Mouse (Mus musculus): ENCODE measurements around the gene Mut. TPM values are rescaled to one million over a fixed set of nuclear protein-coding genes. Genes with fewer than 3 reads are reported as not detected.
A peak's percentile ranks its signal among the peaks of the same experiment; 100 is the strongest.

Mut gene
- polyA plus RNA-seq, 1 experiment from 2014 or later, result 49.3 TPM

- H3K4me1 ChIP-seq (ENCODE audit: control insufficient read depth, insufficient read depth, low read length), result no peaks in the 10 kb centered on the region
- no peak within 1 kb of the TSS for H3K27ac ChIP-seq (ENCODE audit: low read depth, low read length)
- no peak within 1 kb of the TSS for H3K9ac ChIP-seq (ENCODE audit: low read depth, low read length)
- no peak for ATAC-seq (ENCODE audit: low FRiP score, low TSS enrichment)
- H3K27me3 ChIP-seq (ENCODE audit: control insufficient read depth, insufficient read depth, low read length), result no peaks in the 10 kb centered on the region
- no peaks in the 10 kb centered on the region for H3K9me3 ChIP-seq (ENCODE audit: control insufficient read depth, low read length)
- H3K4me2 ChIP-seq (replicated peaks; ENCODE audit: low read depth, low read length), result no peak within 1 kb of the TSS
- no peaks in the 10 kb centered on the region for H3K36me3 ChIP-seq (ENCODE audit: control insufficient read depth, insufficient read depth, low read length)
- WGBS, result 93% methylated on average over 2 of the region's 2 CpGs
- no peak within 1 kb of the TSS for H3K4me3 ChIP-seq (ENCODE audit: low read length)
Observed at GRCm38 (mm10) chr17:40914250-40914649, 20.2 kb upstream of the Mut start, which contains the start of gene Glyatl3. Glyatl3 (minus strand) TSS chr17:40914350.

- ATAC-seq (ENCODE audit: low FRiP score, low TSS enrichment), result no peak
- no peak overlapping the region for H3K4me2 ChIP-seq (replicated peaks; ENCODE audit: low read depth, low read length)
- 97% methylated on average over 1 of the region's 2 CpGs for WGBS
Observed at GRCm38 (mm10) chr17:40915499-40915898, 19.0 kb upstream of the Mut start.

GRCm38 (mm10) chr17:40933985-40934384, 500 bp upstream of the Mut start:
- H3K4me3 ChIP-seq (ENCODE audit: low read length), result peak overlapping the region; percentile 70
- ATAC-seq (ENCODE audit: low FRiP score, low TSS enrichment), result peak; percentile 47
- H3K4me1 ChIP-seq (ENCODE audit: control insufficient read depth, insufficient read depth, low read length), result peaks cover 3% of the 10 kb centered on the region; the same call in 1 of the 2 replicates
- peak overlapping the region; percentile 47 for H3K27ac ChIP-seq (ENCODE audit: low read depth, low read length)
- peaks cover 24% of the 10 kb centered on the region; the same call in 1 of the 2 replicates for H3K36me3 ChIP-seq (ENCODE audit: control insufficient read depth, insufficient read depth, low read length)
- peak overlapping the region; percentile 64 for H3K4me2 ChIP-seq (replicated peaks; ENCODE audit: low read depth, low read length)
- H3K9ac ChIP-seq (ENCODE audit: low read depth, low read length), result peak overlapping the region; percentile 74
- 1% methylated on average over 14 of the region's 14 CpGs for whole genome bisulfite sequencing
- H3K9me3 ChIP-seq (ENCODE audit: control insufficient read depth, low read length), result no peaks in the 10 kb centered on the region
- H3K27me3 ChIP-seq (ENCODE audit: control insufficient read depth, insufficient read depth, low read length), result no peaks in the 10 kb centered on the region

More at GRCm38 (mm10) chr17:40915499-40915898, 19.0 kb upstream of the Mut start:
- Histone ChIP-seq H3K36me3 (ENCODE audit: control insufficient read depth, insufficient read depth, low read length) (no peaks in the 10 kb centered on the region), H3K9ac (ENCODE audit: low read depth, low read length) (no peak overlapping the region), H3K27ac (ENCODE audit: low read depth, low read length) (no peak overlapping the region), H3K4me3 (ENCODE audit: low read length) (no peak overlapping the region), H3K9me3 (ENCODE audit: control insufficient read depth, low read length) (no peaks in the 10 kb centered on the region), H3K4me1 (ENCODE audit: control insufficient read depth, insufficient read depth, low read length) (no peaks in the 10 kb centered on the region), H3K27me3 (ENCODE audit: control insufficient read depth, insufficient read depth, low read length) (no peaks in the 10 kb centered on the region)

GRCm38 (mm10) chr17:40948518-40948917, 14.0 kb downstream of the Mut start:
- no peaks in the 10 kb centered on the region for H3K27me3 ChIP-seq (ENCODE audit: control insufficient read depth, insufficient read depth, low read length)
- no peak for ATAC-seq (ENCODE audit: low FRiP score, low TSS enrichment)
- WGBS, result 80% methylated on average over 3 of the region's 3 CpGs
- no peak overlapping the region for H3K4me3 ChIP-seq (ENCODE audit: low read length)
- H3K27ac ChIP-seq (ENCODE audit: low read depth, low read length), result no peak overlapping the region
- H3K9me3 ChIP-seq (ENCODE audit: control insufficient read depth, low read length), result no peaks in the 10 kb centered on the region
- no peak overlapping the region for H3K9ac ChIP-seq (ENCODE audit: low read depth, low read length)
- H3K4me1 ChIP-seq (ENCODE audit: control insufficient read depth, insufficient read depth, low read length), result no peaks in the 10 kb centered on the region
- H3K36me3 ChIP-seq (ENCODE audit: control insufficient read depth, insufficient read depth, low read length), result peaks cover 33% of the 10 kb centered on the region
- H3K4me2 ChIP-seq (replicated peaks; ENCODE audit: low read depth, low read length), result no peak overlapping the region

GRCm38 (mm10) chr17:40977914-40978313, 43.4 kb downstream of the Mut start:
- no peak for ATAC-seq (ENCODE audit: low FRiP score, low TSS enrichment)
- Histone ChIP-seq H3K36me3 (ENCODE audit: control insufficient read depth, insufficient read depth, low read length) (no peaks in the 10 kb centered on the region), H3K4me2 (replicated peaks; ENCODE audit: low read depth, low read length) (no peak overlapping the region), H3K9me3 (ENCODE audit: control insufficient read depth, low read length) (no peaks in the 10 kb centered on the region), H3K9ac (ENCODE audit: low read depth, low read length) (no peak overlapping the region), H3K27ac (ENCODE audit: low read depth, low read length) (no peak overlapping the region), H3K4me1 (ENCODE audit: control insufficient read depth, insufficient read depth, low read length) (no peaks in the 10 kb centered on the region), H3K27me3 (ENCODE audit: control insufficient read depth, insufficient read depth, low read length) (no peaks in the 10 kb centered on the region), H3K4me3 (ENCODE audit: low read length) (no peak overlapping the region)
- 66% methylated on average over 11 of the region's 11 CpGs for WGBS

- Histone ChIP-seq H3K4me2 (replicated peaks; ENCODE audit: low read depth, low read length) (no peak overlapping the region), H3K4me3 (ENCODE audit: low read length) (no peak overlapping the region), H3K4me1 (ENCODE audit: control insufficient read depth, insufficient read depth, low read length) (no peaks in the 10 kb centered on the region), H3K36me3 (ENCODE audit: control insufficient read depth, insufficient read depth, low read length) (no peaks in the 10 kb centered on the region), H3K9me3 (ENCODE audit: control insufficient read depth, low read length) (no peaks in the 10 kb centered on the region), H3K27me3 (ENCODE audit: control insufficient read depth, insufficient read depth, low read length) (no peaks in the 10 kb centered on the region), H3K9ac (ENCODE audit: low read depth, low read length) (no peak overlapping the region), H3K27ac (ENCODE audit: low read depth, low read length) (no peak overlapping the region)
- ATAC-seq (ENCODE audit: low FRiP score, low TSS enrichment), result no peak
- 24% methylated on average over 3 of the region's 3 CpGs for WGBS
Observed at GRCm38 (mm10) chr17:40992102-40992501, 57.6 kb downstream of the Mut start.

Other genes with a start within 250 kb of the Mut start
- not detected in 2 replicates for gene Esp1, start 207.6 kb upstream of the Mut start, polyA plus RNA-seq (2014; fragmentation: Nextera tagmentation; extraction: Ambion mirVana)
- not detected in 2 replicates for gene Crisp2, start 127.7 kb upstream of the Mut start, polyA plus RNA-seq (2014; fragmentation: Nextera tagmentation; extraction: Ambion mirVana)
- gene Rhag, start 123.6 kb upstream of the Mut start, polyA plus RNA-seq (2014; fragmentation: Nextera tagmentation; extraction: Ambion mirVana), result 0.23 and 0.40 TPM in 2 replicates
- 1.4 and 1.8 TPM in 2 replicates for gene 9130008F23Rik, start 54.1 kb upstream of the Mut start, polyA plus RNA-seq (2014; fragmentation: Nextera tagmentation; extraction: Ambion mirVana)
- not detected in 2 replicates for gene Glyatl3, start 20.3 kb upstream of the Mut start, polyA plus RNA-seq (2014; fragmentation: Nextera tagmentation; extraction: Ambion mirVana)
- gene Cenpq, start 362 bp downstream of the Mut start, polyA plus RNA-seq (2014; fragmentation: Nextera tagmentation; extraction: Ambion mirVana), result 33.8 and 47.9 TPM in 2 replicates